Mouse (Mus musculus): ENCODE data around the gene Rab3a.

GRCm38 (mm10) chr8:70796403-70797080 is 42.1 kb downstream of the Rab3a start:
- TF ChIP-seq CTCF (IDR thresholded peaks at IDR 0.05; ENCODE audit: low read depth) (no peak), EP300 (optimal IDR thresholded peaks at IDR 0.05) (no peak)

Data from stomach, postnatal 0 days (tissue).